Mouse (Mus musculus): ENCODE results near the gene Pald1. TPM values are rescaled to one million over a fixed set of nuclear protein-coding genes. Genes with fewer than 3 reads are reported as not detected.
A peak's percentile ranks its signal among the peaks of the same experiment; 100 is the strongest.

Pald1 gene
- polyA plus RNA-seq, 1 experiment = 22.9 TPM

DNA sequence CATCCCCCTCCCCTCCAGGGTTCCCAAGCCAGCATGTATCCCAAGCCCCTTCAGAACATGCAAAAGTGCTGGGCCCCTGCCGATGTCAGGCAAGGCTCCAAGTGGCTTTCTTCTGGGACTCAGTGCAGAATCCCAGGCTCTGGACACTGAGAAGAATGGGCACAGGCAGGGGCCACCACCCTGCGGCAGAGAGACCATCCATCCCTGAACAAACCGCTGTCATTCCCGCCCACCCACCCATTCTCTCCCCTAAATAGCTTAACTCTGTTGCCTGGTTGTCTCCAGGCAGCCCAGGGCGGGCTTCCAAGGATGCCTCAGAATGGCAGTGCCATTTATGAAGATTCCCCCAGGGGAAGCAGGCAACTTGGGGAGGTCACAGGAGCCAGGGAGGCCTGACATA, 5.7 kb upstream of the Pald1 start:
- Histone ChIP-seq H3K4me3 (ENCODE audit: insufficient read depth, low read depth, low read length) (no peak overlapping the region), H3K27ac (replicated peaks; ENCODE audit: low read depth, low read length) (no peak overlapping the region), H3K4me1 (ENCODE audit: control insufficient read depth, insufficient read depth, insufficient read length, low read length) (peaks cover 4% of the 10 kb centered on the region; the same call in 1 of the 2 replicates)

DNA sequence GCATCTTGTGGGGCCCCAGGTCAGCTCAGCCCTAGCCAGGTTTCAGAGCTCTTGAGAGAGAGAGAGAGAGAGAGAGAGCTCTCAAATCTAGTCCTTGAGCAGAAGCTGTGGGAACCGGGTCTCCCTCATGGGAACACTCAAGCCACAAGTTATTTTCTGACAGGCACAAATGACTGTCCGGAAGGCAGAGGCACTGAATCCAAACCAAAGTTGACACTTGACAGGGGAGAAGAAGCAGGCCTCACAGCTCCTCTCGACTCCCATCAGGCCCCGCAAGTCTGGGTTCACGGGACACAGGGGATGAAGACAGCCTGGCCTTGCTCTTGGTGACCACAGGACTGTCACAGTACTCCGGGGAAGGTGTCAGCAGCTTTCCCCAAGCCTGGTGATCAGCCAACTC, 3.0 kb upstream of the Pald1 start:
- Histone ChIP-seq H3K27ac (replicated peaks; ENCODE audit: low read depth, low read length) (no peak overlapping the region), H3K4me3 (ENCODE audit: insufficient read depth, low read depth, low read length) (no peak overlapping the region), H3K4me1 (ENCODE audit: control insufficient read depth, insufficient read depth, insufficient read length, low read length) (no peaks in the 10 kb centered on the region)

DNA sequence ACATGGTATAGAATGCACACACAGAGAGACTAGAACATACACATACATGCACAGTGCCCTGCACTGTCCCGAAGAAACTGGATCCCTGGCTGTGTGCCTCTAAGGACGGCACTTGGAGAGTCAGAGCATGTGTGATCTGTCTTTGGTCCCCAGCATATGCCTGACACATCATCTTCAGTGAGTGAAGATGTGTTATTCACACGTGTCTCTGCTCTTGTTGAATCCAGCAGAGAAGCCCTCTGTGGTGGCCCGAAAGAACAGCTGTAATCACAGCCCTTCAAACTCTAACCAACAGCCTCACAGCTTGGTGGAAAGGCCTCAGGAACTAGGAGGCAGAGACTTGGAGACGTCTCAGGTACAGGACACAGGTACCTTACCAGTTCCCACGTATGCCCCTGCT, 1.8 kb upstream of the Pald1 start:
- Histone ChIP-seq H3K4me1 (ENCODE audit: control insufficient read depth, insufficient read depth, insufficient read length, low read length) (peaks cover 3% of the 10 kb centered on the region; the same call in 1 of the 2 replicates), H3K4me3 (ENCODE audit: insufficient read depth, low read depth, low read length) (no peak overlapping the region), H3K27ac (replicated peaks; ENCODE audit: low read depth, low read length) (no peak overlapping the region)

DNA sequence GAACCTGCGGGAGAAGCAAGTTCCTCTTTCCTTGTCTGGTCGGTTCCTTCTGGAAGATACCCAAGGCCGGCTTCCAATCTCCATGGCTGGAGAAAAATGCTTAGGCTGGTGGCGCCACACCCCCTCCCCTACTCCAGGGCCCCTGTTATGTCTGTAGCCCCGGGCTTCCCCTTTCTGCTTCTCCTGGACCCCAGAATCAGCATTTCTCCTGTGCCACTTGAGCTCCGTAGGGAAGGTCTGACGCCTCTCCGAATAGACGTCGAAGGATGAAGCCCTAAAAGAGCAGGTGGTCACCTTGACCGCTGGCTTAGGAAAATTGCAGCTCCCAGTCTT, 351 bp upstream of the Pald1 start:
- H3K4me1 ChIP-seq (ENCODE audit: control insufficient read depth, insufficient read depth, insufficient read length, low read length) = peaks cover 12% of the 10 kb centered on the region

DNA sequence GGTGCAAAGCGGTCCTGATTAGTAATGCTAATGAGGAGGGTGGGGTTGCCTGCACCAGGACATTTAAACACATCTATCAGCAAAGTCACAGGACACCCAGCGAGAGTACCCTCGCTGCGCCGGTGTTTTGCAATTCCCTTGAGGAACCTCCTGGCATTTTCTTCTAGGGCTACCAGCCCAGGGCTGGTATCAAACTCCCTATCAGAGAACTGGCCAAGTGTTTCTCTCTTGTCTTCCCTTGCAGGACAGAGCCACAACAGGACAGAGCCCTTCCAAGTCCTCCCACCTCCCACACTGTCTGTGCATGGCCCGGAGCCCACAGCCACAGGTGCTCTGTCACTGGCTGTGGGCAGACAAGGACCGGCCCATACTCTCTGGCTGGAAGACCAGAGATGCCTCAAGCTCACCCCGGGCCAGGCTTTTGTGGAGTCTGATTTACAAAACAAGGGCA, 1.0 kb downstream of the Pald1 start:
- peak overlapping the region; percentile 94 for H3K4me3 ChIP-seq (ENCODE audit: insufficient read depth, low read depth, low read length)
- peaks cover 24% of the 10 kb centered on the region for H3K4me1 ChIP-seq (ENCODE audit: control insufficient read depth, insufficient read depth, insufficient read length, low read length)
- H3K27ac ChIP-seq (replicated peaks; ENCODE audit: low read depth, low read length) = peak overlapping the region; percentile 91

More for the DNA sequence above, 351 bp upstream of the Pald1 start:
- H3K4me3 ChIP-seq (ENCODE audit: insufficient read depth, low read depth, low read length) = peak overlapping the region; percentile 94
- H3K27ac ChIP-seq (replicated peaks; ENCODE audit: low read depth, low read length) = peak overlapping the region; percentile 9

DNA sequence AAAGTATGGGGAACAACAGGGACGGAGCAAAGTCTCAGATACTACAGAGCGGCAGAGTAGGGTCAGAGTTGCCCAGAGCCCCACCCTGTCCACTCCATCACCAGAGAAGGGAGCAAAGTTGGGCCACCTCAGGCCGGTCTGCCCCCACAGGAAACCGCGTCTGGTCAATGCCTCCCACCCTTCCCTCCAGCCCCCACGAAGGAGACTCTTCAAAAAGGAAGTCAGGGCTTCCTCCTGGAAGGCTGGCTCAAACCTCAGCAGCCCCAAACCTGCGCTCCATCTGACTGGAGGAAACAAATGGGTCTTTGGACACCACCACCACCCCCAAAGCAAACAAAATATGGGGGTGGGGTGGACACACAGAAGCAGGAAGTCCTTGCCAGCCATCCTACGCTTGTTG, 1.5 kb downstream of the Pald1 start:
- H3K4me1 ChIP-seq (ENCODE audit: control insufficient read depth, insufficient read depth, insufficient read length, low read length) = peaks cover 25% of the 10 kb centered on the region
- peak overlapping the region; percentile 91 for H3K27ac ChIP-seq (replicated peaks; ENCODE audit: low read depth, low read length)
- H3K4me3 ChIP-seq (ENCODE audit: insufficient read depth, low read depth, low read length) = peak overlapping the region; percentile 94

DNA sequence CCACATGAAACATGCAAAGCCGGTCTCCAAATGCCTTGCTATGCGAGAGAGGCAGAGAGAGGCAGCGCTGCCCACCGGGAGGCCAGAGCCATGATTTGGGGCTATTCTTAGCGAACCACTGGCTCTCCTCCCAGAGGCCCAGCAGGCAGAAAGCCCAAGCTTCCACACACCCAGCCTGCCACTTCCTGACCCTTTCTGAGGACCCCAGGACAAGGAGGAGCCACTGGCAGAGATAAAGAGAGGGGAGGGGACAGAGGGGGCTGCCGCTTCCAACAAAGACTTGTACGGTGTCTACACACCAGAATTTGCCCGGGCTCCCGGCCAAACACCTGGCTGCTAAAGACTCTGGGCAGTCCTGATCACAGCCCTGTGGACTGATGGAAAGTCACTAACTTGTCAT, 3.1 kb downstream of the Pald1 start:
- Histone ChIP-seq H3K4me3 (ENCODE audit: insufficient read depth, low read depth, low read length) (peak overlapping the region; percentile 94), H3K4me1 (ENCODE audit: control insufficient read depth, insufficient read depth, insufficient read length, low read length) (peaks cover 26% of the 10 kb centered on the region), H3K27ac (replicated peaks; ENCODE audit: low read depth, low read length) (peak overlapping the region; percentile 91)

DNA sequence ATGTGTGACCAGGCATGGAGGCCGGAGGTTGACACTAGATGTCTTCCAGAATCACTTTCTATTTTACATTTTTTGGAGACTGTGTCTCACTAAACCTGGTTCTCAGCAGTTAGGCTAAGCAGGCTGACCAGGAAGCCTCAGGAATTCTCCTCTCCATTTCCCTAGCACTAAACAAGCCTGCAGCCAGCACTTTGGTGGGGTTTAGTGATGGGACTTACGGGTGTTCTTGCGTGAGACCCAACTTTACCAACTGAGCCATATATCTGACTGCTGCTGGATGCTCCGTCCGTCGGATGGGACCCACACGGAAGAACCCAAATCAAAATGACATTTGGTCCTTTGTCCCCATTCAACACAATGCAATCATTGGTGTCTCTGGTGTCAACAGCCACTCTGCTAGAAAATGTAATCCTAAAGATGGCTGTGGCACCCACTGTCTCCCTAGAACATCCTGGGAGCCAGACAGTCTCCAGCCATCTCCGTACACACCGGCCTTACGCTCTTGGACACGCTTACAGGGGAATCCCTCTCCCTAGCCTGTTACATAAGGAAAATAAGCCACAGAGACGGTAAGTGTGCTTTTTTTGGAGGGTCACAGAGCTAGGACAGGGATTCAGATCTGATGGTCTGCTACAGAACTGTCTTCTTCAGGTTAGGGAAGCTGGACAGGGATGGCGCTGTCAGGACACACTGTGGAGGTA, 3.8 kb downstream of the Pald1 start:
- H3K4me3 ChIP-seq (ENCODE audit: insufficient read depth, low read depth, low read length) = peak overlapping the region; percentile 94
- peak overlapping the region; percentile 91 for H3K27ac ChIP-seq (replicated peaks; ENCODE audit: low read depth, low read length)
- H3K4me1 ChIP-seq (ENCODE audit: control insufficient read depth, insufficient read depth, insufficient read length, low read length) = peaks cover 33% of the 10 kb centered on the region

DNA sequence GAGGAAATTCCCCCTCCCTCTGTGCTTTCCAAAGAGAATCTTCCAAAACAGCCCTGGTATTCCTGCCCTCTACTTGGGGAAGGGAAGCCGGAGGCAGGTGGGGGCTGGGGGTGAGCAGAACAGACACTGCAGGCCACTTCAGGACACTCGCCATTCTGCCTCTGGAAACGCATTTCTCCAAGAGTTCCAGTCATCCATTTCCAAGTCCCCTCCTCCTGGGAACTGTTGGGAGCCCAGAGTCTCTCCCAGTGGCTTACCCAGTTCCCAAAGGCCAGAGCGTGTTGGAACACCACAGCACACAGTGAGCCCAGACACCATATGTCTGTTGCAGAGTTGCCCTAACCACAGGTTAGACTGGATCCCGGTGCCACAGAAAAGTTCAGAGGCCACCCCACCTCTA, 4.6 kb downstream of the Pald1 start:
- Histone ChIP-seq H3K27ac (replicated peaks; ENCODE audit: low read depth, low read length) (peak overlapping the region; percentile 91), H3K4me3 (ENCODE audit: insufficient read depth, low read depth, low read length) (no peak overlapping the region; the same call in 1 of the 2 replicates), H3K4me1 (ENCODE audit: control insufficient read depth, insufficient read depth, insufficient read length, low read length) (peaks cover 41% of the 10 kb centered on the region)

DNA sequence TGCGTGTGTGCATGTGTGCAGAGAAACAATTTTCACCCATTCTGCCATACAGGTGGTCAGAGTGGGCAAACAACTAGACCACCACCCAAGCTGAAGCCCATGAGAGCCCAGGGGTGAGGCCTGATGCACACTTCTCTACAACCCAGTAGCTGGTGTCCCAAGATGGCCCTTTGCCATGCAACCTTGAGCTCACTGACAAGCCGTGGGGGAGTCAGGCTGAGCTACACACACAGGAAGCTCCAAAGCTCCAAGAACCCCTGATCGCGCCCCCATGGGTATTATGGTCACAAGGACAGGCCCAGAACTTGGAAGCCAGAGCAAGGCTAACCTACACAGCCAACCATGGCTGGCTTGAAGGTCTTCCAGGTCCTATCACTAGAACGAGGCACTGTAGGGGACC, 5.3 kb downstream of the Pald1 start:
- Histone ChIP-seq H3K4me3 (ENCODE audit: insufficient read depth, low read depth, low read length) (no peak overlapping the region), H3K27ac (replicated peaks; ENCODE audit: low read depth, low read length) (peak overlapping the region; percentile 57), H3K4me1 (ENCODE audit: control insufficient read depth, insufficient read depth, insufficient read length, low read length) (peaks cover 45% of the 10 kb centered on the region)

DNA sequence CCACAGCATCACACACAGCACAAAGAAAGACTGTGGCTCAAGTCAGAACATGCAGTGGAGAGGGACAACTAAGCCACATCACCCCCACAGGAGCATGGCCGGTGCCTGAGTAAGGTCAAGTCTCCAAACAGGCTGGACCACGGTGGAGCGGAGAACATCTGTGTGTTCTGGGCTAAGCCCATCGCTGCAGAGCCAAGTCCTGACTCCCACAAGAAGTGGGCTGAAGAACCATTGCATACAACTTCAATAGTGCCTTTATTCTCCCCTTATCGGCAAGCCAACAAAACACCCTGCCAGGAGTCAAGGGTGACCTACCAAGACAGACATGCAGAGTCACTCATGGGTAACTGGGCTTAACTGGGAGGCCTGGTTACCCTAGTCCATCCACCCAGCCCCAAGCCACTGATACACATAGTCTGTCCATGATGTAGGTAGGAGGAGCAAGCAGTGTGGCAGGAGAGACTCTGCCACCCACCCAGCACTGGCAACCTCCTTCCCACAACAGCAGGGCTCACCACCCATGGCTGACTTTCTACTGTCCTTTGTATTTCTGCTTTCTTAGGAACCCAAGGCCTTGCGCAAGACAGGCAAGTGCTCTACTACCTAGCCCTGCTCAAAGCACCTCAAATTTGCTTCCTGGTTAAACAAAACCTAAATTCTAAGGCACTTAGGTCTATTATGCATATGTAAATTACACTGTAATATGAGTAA, 8.4 kb downstream of the Pald1 start:
- no peak overlapping the region for H3K4me3 ChIP-seq (ENCODE audit: insufficient read depth, low read depth, low read length)
- peak overlapping the region; percentile 42 for H3K27ac ChIP-seq (replicated peaks; ENCODE audit: low read depth, low read length)
- H3K4me1 ChIP-seq (ENCODE audit: control insufficient read depth, insufficient read depth, insufficient read length, low read length) = peaks cover 70% of the 10 kb centered on the region

DNA sequence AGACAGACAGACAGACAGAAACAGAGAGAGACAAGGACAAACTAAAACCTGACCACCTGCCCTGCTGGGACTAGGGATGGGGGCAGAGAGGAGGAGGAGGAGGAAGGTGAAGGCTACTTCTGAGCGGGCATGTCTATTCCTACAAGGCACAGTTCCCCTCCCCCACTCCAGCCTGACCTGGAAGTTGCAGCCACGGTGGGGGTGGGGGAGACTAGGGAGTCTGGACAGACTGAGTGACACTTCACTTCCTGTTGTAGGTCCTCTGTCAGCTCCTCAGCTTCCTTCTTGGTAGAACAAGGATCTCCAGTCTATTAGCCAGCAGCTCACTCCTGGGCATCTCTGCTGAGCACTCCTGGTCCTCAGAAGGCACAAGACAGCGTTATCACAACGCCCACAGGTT, 9.3 kb downstream of the Pald1 start:
- H3K4me3 ChIP-seq (ENCODE audit: insufficient read depth, low read depth, low read length) = no peak overlapping the region
- peak overlapping the region; percentile 42 for H3K27ac ChIP-seq (replicated peaks; ENCODE audit: low read depth, low read length)
- peaks cover 71% of the 10 kb centered on the region for H3K4me1 ChIP-seq (ENCODE audit: control insufficient read depth, insufficient read depth, insufficient read length, low read length)

DNA sequence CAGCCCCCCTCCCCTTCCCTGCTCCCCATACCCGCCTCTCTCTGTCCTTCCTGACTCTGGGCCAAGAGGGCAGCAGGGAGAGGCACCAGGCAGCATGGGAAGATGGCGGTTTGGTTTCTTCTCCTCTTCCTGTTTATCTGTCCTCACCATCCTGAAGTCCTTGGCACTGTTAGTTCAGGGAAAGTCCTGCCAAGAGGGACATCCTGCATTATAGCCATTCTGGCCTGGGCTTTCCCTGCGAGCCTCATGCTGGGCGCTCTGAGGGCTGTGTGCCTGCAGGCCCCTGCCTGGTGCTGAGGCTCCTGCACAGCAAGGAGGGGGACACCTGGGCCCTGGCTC, 10.8 kb downstream of the Pald1 start:
- peak overlapping the region; percentile 50; the same call in 1 of the 2 replicates for H3K27ac ChIP-seq (replicated peaks; ENCODE audit: low read depth, low read length)
- H3K4me3 ChIP-seq (ENCODE audit: insufficient read depth, low read depth, low read length) = no peak overlapping the region
- peaks cover 73% of the 10 kb centered on the region for H3K4me1 ChIP-seq (ENCODE audit: control insufficient read depth, insufficient read depth, insufficient read length, low read length)

DNA sequence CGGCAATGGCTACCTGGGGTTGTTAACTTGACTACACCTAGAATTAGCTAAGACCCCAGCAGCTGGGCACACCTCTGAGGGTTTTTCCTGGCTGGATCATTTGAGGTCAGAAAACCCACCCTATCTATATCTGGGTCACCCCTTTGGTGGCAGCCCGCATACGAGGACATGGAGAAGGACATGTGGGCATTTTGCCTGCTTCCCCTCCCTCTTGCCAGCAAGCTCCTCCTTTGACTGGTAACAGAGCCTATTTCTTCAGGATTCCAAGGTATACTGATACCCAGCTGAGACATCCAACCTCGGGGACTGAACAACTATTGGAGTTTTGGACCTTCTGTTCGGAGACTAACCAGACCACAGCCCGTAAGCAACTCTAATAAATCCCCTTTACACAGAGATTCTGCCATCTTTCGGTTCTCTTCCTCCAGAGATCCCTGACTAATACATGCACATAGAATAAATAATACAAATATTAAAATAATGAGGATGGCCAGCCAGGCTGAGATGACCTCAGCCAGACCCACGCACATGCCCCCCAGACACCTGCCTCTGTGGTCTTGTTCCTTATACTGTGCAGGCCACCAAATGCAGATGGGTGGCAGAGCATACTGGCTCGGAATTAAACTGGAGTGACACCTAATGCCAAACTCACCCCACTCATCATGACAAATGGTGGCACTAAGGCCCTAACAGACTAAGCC, 11.3 kb downstream of the Pald1 start:
- Histone ChIP-seq H3K4me1 (ENCODE audit: control insufficient read depth, insufficient read depth, insufficient read length, low read length) (peaks cover 75% of the 10 kb centered on the region), H3K4me3 (ENCODE audit: insufficient read depth, low read depth, low read length) (no peak overlapping the region), H3K27ac (replicated peaks; ENCODE audit: low read depth, low read length) (peak overlapping the region; percentile 96)

DNA sequence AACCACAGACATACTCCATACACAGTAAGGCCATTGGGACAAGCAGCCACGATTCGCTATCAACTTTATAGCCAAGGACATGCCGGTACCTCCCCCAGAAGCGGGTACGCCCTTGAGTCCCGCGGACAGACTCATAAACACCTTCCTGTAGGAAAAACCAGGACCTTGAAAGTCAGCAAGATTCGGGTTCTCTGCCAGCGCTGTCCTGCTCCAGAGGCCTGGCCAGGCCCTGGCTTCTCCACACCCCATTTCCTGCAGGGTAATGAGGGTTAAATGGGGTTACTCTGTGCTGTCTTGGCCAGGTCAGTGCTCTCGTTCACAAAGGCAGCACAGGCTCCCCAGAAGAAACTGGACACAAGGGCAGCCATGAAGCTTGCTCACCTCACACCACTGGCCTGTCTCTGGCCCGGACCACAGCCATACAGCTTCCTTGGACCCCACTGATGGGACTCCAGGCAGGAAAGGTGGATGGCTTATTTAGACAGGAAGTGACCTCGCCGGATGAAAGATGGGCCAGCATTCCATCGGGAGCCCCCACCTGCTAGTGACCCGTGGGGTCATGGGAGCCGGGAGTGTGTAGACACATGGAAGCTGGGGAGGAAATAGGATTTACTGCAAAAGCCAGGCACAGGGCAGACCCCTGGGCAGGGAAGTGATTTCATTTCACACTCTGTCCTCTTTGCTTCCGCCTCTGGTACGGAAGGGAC, 12.9 kb downstream of the Pald1 start:
- Histone ChIP-seq H3K4me3 (ENCODE audit: insufficient read depth, low read depth, low read length) (0 out of 2 replicates have a peak overlapping the region, but pooled peaks have one; percentile 9), H3K4me1 (ENCODE audit: control insufficient read depth, insufficient read depth, insufficient read length, low read length) (peaks cover 86% of the 10 kb centered on the region), H3K27ac (replicated peaks; ENCODE audit: low read depth, low read length) (peak overlapping the region; percentile 96)
